Mouse (Mus musculus) megakaryocyte-erythroid progenitor cell, adult 5 weeks (primary cell): ENCODE measurements around the gene Vmn1r137. TPM values are rescaled to one million over a fixed set of nuclear protein-coding genes. Genes with fewer than 3 reads are reported as not detected.

Experiments
- polyA plus RNA-seq: library from polyadenylated mRNA; stranded (reverse); fragments of >175 nt; gene quantifications from 2 replicates; pipeline ENCODE4 v1.2.3, GENCODE M21; 2012

The Vmn1r137 gene
- not detected in 2 replicates for polyA plus RNA-seq

GRCm38 (mm10) chr7:21994287-21994686 is at the start of gene Vmn1r137:
Vmn1r137 (plus strand) TSS chr7:21994587.

GRCm38 (mm10) chr7:22028797-22029196 is 34.4 kb downstream of the Vmn1r137 start, which contains the start of gene Vmn1r138:
Vmn1r138 (minus strand) TSS chr7:22028897.

Other genes starting within 250 kb of the Vmn1r137 start
- gene Gm4175, start 233.1 kb upstream of the Vmn1r137 start, polyA plus RNA-seq: not detected in 2 replicates
- not detected in 2 replicates for gene Gm4177, start 197.9 kb upstream of the Vmn1r137 start, polyA plus RNA-seq
- gene Vmn1r135, start 162.2 kb upstream of the Vmn1r137 start, polyA plus RNA-seq: not detected in 2 replicates
- not detected in 2 replicates for gene Gm5725, start 150.3 kb upstream of the Vmn1r137 start, polyA plus RNA-seq
- not detected in 2 replicates for gene Gm5891, start 73.3 kb upstream of the Vmn1r137 start, polyA plus RNA-seq
- not detected in 2 replicates for gene Vmn1r138, start 34.3 kb downstream of the Vmn1r137 start, polyA plus RNA-seq
- not detected in 2 replicates for gene Gm6176, start 61.7 kb downstream of the Vmn1r137 start, polyA plus RNA-seq
- not detected in 2 replicates for gene Vmn1r139, start 74.5 kb downstream of the Vmn1r137 start, polyA plus RNA-seq
- gene Gm16451, start 123.7 kb downstream of the Vmn1r137 start, polyA plus RNA-seq: not detected in 2 replicates
- not detected in 2 replicates for gene Gm10666, start 140.2 kb downstream of the Vmn1r137 start, polyA plus RNA-seq
- not detected in 2 replicates for gene Vmn1r142, start 169.4 kb downstream of the Vmn1r137 start, polyA plus RNA-seq
- not detected in 2 replicates for gene Vmn1r143, start 194.8 kb downstream of the Vmn1r137 start, polyA plus RNA-seq
- not detected in 2 replicates for gene Gm8653, start 206.7 kb downstream of the Vmn1r137 start, polyA plus RNA-seq
- not detected in 2 replicates for gene Gm8453, start 234.9 kb downstream of the Vmn1r137 start, polyA plus RNA-seq